Mouse (Mus musculus): ENCODE results near the gene Wipf2.
A peak's percentile ranks its signal among the peaks of the same experiment; 100 is the strongest.
"Not testable (repeated sequence)": the region's sequence is repeated elsewhere in the genome, so short reads cannot be mapped to it uniquely, and the experiment has no call there.

The Wipf2 gene

DNA sequence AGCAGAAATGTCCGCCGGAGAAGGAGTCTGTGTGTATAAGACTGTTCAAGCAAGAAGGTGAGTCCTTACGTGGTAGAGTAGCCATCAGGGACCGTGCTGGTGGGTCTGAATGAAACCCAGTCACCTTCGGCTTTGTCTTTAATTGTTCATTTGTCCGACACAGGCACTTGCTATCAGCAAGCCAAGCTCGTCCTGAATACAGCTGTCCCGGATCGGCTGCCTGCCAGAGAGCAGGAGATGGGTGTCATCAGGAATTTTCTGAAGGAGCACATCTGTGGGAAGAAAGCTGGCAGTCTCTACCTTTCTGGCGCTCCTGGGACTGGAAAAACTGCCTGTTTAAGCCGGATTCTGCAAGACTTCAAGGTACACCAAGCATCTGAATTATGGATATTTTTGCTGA lies 47.0 kb downstream of the Wipf2 start:
- DNase-seq = no peak

DNA sequence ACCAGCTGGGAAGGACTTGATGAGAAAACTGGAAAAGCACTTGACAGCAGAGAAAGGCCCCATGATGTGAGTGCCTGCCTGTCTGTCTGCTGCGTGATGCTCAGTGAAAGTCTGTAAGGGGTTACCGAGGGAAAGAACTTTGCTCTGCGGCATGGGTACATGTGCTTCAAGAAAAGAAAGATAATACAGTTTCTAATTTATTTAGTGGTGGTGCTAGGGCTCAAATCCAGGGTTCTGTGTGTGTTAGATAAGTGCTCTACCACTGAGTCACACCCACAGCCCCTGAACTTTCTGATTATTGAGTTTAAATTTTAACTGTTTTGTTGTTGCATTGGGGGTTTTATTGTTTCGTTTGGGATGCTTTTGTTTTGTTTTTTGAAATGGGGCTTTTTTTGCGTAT lies 48.1 kb downstream of the Wipf2 start:
- DNase-seq = peak; percentile 56

DNA sequence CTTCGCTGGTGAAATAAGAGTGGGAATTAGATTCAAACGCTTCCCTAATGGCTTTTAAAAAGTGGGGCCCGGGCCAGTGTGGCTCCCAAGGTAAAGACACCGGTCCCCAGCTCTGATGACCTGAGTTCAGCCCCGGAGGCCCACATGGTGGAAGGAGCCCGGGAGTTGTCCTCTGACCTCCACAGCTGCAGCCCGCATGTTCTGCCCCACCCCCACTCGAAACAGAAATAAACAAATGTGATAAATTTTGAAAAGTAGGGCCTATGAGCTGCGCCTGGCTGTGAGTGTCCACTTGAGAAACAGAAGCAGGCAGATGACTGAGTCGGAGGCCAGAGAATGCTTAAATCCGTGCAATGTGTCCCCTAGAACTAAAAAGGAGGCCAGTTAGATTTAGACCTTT lies 50.8 kb downstream of the Wipf2 start:
- DNase-seq = no peak

DNA sequence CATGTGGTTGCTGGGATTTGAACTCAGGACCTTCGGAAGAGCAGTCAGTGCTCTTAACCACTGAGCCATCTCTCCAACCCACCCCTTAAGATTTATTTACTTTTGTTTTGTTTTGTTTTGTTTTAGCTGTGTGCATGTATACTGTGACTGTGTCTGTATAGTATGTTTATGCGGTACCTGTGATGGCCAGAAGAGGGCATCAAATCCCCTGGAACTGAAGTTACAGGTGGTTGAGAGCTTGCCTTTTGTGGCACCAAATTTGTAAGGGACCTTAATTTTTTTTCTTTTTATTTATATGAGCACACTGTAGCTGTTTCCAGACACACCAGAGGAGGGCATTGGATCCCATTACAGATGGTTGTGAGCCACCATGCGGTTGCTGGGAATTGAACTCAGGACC lies 52.9 kb downstream of the Wipf2 start:
- DNase-seq = peak; percentile 50

DNA sequence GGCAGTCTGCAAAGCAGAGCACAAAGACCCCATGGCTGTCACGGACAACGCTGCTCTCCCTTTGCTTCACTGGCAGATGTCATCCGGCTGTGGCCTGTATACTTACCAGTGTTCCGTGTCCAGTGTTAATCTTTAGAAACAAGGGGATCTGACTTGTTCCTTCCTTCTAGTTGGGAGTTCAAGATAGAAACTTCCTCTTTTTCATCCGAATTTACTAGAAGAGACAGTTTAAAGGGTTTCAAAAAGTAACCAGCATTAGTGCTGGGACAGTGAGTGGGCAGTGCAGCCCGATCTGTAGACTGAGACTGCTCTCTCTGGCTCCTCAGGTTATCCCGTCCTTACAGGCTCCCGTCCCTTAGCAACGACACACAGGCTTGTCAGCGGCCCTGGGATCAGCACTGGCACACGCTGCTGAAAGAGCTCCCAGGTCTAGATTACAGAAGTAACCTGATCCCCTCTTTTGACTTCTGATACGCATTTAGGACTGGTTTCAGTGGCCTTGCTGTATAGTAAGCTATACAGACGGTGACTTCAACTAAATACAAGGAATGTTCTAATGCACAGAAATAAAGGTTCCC lies 54.1 kb downstream of the Wipf2 start:
- DNase-seq = no peak

DNA sequence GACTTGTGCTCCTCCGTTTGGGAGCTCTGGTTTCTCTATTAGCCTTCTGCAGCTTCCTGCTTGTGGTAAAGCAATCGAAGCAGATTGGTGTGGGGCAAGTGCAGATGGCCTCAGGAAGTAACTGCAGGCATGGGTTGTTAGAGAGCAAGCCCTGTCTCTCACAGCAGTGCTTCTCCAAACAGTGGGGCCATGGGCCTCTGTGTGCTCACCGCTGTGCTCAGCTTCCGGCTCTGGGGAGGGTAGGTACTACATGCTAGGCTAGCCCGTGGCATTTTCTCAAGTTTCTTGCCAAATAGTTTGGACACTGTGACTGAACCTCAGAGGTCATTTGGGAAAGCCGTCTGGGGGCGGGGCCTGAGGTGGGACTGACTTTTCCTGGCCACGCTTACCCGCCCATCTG lies 54.8 kb downstream of the Wipf2 start:
- peak; percentile 45 for DNase-seq

DNA sequence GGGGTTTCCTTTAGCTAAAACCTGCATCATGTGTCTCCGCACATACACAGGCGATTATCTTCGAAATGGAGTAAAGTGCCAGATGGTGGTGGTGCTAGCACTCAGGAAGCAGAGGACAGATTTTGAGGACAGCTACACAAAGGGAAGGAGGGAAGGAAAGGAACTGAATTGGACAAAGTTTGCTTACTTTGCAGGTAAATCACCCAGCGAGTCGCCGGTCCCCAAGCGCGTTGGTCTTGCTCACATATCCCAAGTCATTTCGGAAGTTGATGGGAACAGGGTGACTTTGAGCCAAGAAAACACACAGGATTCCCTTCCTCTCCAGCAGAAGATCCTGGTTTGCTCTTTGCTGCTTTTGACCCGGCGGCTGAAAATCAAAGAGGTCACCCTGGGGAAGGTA lies 55.6 kb downstream of the Wipf2 start:
- no peak for DNase-seq

DNA sequence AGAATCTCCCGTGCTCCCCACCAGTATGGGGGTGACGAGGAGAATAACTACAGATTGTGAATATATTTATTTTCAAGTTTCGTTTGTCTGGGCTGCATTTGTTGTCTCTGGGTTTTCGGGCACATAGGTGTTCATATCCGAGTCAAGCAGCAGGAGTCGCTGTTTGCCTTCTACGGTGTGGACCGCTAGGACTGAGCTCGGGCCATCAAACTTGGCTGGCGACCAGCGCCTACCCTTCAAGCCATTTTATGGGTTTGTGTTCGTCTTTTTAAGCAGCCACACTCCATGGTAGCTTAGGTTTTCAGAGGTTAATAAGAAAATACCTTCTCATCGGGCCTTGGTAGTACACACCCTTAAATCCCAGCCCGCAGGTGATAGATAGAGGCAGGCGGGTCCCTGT lies 58.4 kb downstream of the Wipf2 start:
- not testable (repeated sequence) for DNase-seq

DNA sequence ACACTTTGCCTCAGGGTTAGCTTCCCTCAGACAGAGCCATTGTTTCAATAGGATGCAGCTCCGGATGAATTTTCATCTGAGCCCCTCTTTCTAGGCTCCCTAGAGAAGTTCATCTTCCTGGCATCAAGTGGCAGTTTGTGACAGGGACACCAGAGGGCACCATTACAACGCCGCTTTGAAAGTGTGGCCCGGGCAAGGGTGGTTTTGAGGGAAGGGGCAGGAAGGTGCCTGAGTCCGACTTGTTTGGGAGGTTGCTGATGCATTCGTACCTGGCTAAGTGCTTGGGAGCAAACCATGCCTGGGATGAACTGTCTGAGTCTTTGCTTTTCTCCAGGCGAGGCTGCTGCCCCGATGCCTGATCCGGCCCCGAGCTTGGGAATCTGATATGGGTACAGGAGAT lies 58.9 kb downstream of the Wipf2 start:
- not testable (repeated sequence) for DNase-seq

DNA sequence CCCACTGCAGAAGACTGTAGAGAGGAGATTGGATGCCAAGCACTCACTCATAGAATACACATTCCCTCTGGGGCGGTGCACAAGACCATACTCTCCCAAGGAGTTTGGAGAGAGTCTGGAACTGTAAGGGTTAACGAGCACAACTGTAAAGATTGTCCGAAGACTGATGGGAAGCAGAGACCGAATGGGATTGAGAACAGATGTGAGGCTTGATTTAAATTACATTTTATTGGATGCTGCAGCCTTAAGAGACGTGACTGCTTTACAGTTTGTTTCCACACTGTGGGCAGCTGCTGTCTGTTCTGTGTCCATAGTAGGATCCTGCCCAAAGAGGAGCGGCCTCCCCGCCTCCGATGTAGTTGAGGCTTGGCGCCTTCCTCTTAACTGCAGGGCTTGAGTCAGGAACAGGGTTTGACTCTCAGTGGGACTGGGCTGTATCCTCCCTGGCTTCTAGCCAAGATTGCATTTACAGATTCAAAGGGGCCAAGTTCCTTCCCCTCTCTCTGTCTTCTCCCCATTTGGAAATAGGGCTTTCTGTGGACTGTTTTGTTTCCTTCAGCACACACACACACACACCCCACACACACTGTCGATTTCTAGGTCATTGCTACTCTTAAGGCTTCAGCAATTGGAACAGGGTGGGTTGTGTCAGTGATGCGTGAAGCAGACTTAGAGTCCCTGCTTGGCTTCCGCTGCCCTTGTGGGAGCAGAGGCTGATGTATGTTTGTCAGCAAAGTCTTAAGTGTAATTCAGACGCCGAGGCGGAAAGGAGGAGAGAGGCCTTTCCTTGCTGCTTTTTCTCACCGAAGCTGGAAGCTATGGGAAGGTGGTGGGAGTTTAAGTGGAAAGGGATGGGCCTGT lies 59.6 kb downstream of the Wipf2 start:
- not testable (repeated sequence) for DNase-seq

DNA sequence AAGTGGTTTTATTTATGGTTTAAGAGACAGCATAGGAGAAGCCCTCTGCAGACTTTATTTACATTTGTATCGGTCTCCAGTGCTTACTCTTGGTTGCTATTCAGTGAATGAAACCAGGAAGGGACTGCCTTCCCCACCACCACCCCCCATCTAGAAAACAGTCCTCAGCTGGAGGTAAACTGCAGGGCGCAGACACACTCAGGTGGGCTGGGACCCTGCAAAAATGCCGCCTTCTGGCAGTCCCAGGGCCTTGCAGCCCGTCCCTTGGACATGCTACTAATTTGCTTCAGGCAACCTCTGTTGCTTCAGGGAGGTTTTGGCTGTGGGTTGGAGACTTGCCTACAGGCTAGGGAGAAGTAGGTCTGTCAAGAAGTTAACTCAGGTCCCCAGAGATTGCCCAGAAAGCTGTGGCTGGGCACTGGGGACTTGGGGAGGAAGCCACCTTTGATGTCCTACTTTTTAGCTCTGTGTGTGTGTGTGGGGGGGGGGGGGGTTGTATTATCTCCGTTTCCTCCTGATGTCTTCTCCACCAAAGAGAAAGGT lies 61.3 kb downstream of the Wipf2 start:
- no peak for DNase-seq

DNA sequence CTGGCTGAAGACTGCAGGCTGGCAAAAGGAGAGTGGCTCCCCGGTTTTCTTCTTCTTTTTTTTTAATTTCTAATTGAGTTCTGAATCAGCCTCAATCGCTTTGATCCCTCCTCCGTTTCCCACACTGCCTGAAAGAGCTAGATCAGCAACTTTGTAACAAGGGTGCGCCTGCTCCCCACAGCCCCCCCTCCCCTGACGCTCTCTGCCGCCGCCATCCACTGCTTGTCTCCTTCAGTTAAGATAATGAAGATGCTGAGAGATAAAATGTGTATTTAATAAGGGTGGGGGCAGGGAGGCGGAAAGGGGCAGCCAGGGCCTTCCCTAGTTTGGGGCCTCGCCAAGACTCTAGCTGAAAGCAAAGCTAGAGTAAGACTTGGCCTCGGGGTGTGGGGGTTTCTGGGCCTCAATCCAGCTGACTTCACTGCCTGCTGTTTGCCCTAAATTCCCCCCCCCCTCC lies 61.9 kb downstream of the Wipf2 start:
- no peak for DNase-seq

DNA sequence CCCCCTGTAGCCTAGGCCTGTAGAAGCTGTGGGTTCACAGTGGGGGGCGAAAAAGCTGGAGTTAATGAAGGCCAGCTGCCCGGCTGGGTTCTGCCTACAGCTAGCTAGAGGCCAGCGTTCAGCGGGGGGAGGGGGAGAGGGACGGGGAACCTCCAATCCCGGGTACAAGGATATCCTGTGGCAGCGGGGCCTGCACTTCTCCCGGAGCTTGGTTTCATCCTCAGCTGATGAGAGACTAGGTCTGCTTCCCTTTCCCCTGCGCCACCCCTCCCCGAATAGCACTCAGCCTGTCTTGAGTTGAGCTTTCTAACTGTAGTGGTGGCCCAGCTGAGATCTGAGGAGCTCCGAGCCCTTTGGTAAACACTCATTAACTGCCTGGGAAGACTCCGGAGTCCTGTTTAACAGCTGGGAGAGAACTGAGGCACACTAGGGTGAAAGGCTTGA lies 62.5 kb downstream of the Wipf2 start:
- DNase-seq = peak; percentile 57

DNA sequence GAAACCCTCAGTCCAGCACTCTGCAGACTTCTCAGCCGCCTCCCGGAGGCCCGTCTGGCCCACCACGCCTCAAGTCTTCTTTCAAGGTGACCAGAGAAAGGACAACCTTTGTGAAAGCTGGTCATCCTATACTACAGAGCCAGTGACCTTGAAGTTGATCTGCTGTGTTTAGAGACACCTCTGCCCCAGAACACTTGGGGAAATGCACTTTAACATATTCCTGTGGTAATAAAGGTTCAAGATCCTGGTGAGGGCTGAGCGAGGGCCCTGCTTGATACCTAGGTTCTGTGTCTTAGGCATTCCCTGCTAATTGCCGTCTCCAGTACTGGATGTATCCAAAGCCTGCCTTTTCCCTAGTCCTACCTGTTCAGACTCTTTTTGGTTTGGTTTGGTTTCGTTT lies 63.1 kb downstream of the Wipf2 start:
- no peak for DNase-seq

DNA sequence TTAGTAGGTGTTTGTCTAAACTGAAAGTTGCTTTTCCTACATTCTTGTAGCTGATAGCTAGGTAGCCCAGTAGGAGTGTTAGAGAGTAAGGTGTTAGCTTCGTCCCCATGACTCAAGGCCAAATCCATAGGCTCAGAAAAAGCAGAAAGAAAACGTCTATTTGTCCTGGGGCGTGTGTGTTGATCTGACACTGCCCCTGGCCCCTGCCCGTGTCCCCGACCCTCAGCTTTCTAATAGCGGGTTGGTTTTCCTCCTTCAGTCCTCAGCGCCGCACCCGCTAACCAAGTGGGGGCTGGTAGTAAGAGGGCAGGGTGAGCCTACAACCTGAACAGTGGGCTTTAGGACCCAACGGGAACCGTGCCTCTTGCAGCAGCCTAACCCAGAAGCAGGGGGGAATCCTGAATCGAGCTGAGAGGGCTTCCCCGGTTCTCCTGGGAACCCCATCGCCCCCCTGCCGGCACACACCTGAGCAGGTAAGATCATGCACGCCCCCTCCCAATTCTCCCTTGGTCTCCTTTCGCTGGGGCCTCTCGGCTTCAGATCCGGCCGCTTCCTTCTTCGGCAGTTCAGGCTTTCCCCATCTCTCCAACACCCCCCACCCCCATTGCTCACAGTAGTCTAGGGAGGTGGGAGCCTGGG lies 64.1 kb downstream of the Wipf2 start, which contains the start of gene Rara:
TSS of gene Rara (plus strand) at position 381 of the 639 bp plus-strand sequence.
- no peak for DNase-seq

DNA sequence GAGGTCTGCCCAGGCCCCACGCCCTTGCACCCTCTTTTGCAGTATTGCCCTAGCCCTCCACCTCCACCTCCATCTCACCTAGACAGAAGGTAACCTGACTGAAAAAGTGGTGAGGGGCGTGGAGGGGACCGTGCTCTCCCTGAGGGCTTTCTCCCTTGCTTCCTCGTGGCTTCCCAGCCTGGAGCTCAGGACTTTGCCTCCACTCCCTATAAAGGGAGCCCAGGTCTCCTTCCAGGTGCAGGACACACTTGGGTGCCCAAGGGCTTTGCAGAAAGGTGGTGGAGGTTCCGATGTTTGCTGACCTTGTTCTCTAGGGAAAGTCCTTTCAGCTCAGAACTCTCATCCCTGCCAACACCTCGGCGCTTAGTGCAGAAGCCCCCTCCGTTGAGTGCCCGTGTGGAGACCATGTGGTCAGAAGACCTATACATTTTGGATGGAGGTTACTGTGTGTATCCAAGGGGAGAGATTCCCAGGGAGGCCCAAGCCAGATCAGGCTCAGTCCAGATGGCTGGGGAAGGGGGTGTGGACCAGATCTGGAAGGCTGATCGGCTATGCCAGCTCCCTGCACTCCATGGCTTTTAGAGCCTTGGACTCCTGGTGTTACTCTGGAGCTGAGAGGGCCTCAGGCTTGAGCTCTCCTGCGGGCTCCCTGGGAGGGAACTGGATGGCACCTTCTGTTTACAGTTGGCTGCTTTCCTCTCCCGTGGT lies 64.9 kb downstream of the Wipf2 start:
- no peak for DNase-seq

DNA sequence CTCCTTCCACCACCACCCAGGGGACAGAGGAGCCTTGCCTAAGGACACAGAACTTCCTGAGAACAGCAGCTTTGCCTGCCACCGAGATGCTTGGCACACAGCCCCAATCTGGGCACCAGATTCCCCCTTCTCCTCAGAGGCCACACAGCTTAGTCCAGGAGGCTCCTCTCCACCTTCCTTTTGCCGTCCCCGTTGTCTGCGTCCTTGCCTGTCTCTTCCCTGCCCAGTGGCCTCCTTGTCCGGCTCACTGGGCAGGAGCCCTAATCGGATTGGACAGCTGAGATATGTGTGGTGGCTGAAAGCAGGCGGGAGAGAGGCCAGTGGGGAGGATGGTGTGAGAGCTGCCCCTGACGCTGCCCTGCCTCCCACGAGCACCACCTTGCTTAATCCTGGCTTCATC lies 66.1 kb downstream of the Wipf2 start:
- DNase-seq = no peak

DNA sequence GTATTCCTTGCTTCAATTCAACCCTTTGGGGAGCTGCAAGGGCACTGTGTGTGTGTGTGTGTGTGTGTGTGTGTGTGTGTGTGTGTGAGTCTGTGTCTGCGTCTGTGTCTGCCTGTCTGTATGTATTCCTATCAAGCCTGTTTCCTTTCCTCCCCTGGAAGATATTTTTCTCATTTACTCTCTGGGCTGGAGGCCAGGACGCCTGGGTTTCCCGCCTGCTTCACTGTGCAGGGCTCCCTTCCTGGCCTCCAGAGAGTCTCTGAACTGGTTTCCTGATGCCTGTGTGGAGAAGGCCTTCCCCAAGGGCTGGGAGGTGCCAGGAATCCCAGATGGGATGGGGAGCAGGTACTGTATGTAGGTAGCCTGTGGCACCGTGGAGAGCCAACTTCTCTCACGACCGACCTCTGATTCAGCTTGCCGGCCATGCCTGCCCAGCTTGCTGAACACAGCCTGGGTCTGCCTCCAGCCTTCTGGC lies 66.7 kb downstream of the Wipf2 start:
- no peak for DNase-seq

DNA sequence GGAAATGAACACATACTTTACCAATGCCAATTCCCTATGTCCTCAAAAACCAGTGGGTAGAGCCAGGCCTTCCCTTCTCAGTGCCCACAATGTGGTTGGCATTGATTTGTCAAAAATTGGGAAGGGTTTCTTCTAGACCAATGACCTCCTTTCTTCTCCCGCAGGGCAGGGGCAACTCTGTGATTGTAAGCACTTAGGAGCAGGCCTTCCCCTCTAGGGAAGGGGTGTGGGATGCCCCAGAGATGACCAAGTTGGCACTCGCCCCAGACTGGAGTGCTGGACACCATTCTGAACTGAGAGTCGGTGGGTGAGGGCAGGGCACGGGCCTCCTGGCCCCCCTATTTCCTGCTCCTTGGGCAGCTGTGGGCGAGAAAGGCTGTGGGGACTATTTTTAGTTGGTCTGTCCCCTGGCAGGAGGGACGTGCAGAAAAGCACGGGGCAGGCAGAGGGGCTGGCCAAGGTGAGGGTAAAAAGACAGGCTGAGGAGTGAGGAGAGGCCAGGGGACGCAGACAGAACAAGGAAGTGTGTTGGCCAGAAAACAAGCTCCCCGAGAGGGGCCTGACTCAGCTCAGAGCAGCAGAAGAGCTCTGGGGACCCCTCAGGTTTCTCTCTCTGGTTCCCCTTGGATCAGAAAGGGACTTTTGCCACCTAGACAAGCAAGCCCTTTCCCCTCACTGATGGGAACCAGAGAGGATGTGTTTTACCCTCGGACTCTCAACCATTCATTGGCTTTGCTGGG lies 67.5 kb downstream of the Wipf2 start:
- DNase-seq = no peak

DNA sequence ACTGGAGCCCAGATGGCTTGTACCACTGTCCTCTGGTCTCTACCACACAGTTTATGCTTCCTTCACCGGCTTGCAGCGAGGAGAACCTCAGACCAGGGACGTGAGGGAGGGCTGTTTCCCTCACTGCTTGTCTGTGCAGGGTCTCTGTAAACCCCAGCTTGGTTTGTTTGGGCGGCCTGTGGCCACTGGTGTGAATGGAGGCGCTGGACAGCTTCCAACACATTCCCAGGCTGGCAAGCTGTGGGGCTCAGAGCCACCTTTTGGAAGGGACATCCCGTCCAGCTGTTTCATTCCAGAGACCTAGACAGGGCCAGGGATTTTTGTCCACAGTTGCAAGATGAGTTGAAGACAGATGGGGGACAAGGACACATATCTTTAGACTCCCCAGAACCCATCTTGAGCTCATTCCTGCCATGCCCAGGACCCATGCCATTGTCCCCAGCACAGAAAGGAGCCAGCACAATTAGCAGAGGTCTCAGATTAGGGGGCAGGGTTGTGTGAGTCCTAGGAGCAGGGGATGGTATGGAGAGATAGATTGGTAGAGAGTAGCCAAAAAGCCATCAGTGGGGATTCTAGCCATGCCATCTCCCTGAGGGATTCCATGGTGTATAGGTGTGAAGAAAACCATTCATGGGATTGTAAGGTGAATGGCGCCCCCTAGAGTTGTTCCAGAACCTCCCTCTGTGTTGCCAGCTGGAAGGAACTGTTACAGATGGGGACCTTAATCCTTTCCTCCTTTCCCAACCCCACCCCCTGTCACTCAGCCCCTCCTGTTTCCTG lies 68.3 kb downstream of the Wipf2 start:
- DNase-seq = no peak

All from liver (tissue).